Mouse (Mus musculus): ENCODE data around the gene Dffa.

GRCm38 (mm10) chr4:149085381-149085780, 18.6 kb upstream of the Dffa start:
- TF ChIP-seq CTCF (IDR thresholded peaks at IDR 0.05; ENCODE audit: low read depth, low read length) (no peak), GATA1 (IDR thresholded peaks at IDR 0.05; ENCODE audit: borderline replicate concordance, low read length) (no peak)

Data from G1E (cell line).